Mouse (Mus musculus) spleen, postnatal 36 days (tissue): ENCODE measurements around the gene Itga9.
A peak's percentile ranks its signal among the peaks of the same experiment; 100 is the strongest.

Experiments
- DNase-seq, 2 experiments: peaks; one replicate each; pipeline ENCODE4 v3.0.0; 2022; ENCODE audit warnings: low spot score in 2 of 2, mixed read lengths in 1 of 2

Gene Itga9

GRCm38 (mm10) chr9:118607701-118608401 lies 1.4 kb downstream of the Itga9 start:
- no peak for DNase-seq

- DNase-seq: no peak
Observed at GRCm38 (mm10) chr9:118608556-118608955, 2.1 kb downstream of the Itga9 start.

GRCm38 (mm10) chr9:118610060-118610459 lies 3.6 kb downstream of the Itga9 start:
- no peak for DNase-seq

- no peak for DNase-seq
Observed at GRCm38 (mm10) chr9:118611111-118611541, 4.6 kb downstream of the Itga9 start.

DNA sequence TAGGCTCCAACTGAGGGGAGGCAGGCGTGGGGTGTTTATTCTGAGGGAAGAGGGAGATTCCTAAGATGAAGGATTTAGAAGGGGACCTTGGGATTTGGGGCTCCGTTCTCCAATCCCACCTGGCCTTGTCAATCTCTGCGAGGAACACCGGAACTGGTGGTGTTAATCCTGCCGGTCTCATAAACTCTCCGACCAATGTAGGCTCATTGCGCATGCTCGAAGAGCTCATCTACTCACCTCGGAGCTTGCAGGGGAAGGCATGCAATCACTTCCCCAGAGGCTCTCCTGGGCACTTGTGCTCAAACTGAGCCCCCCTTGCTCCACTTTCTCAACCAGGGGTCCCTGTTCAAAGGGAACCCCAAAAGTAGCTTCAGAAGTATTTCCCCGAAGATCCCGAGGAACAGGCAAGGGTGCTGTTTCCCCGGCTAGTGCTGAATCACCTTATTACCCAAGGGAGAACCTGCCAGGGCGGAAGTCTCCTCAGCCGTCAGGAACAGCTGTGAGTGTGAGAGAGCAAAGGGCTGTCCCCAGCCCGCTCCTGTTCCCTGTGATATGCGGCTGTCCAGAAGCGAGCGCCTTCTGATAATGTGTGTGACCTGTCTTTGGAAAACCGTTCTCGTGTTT lies 5.6 kb downstream of the Itga9 start:
- DNase-seq: peak; percentile 29 to 37

DNA sequence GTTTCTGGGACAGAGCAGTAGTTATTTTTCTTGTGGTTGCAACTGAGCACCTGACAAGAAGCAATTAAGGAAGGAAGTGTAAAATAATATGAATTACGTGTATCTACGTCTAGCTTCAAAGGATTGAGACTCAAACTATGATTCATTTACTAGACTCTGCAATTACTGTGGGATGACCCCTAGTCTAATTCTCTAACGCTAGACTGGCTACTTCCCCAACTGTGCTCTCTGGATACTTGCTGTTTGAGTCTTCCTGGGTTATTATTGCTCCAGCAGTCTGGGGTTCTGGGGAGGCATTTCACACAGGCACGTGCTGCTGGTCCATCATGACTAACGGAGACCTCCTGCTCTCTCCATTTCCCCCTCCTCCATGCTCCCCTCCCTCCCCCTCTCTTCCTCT lies 10.7 kb downstream of the Itga9 start:
- no peak for DNase-seq

DNA sequence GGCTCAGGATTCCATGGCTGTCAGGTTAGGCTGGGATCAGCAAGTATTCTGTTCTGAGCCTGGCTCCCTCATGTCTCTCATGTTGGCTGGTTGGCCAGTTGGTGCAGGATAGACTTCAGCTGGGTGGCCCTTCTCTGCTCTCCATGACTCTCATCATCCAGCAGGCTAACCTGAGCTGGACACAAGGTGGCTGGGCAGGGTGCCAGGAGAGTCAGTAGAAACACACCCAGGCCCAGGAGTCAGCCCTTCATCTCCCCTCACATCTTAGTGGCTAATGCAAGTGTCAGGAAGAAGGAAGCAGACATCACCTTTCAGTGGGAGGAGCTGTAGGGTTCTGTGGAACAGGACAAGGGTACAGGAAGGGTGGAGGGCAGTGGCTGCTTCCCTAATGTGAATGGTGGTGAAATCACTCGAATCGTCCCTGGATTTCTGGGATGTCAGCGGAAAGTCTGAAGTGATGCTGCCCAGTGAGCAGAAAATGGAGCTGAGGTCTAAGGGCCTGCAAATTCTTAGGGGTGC lies 12.3 kb downstream of the Itga9 start:
- no peak for DNase-seq

DNA sequence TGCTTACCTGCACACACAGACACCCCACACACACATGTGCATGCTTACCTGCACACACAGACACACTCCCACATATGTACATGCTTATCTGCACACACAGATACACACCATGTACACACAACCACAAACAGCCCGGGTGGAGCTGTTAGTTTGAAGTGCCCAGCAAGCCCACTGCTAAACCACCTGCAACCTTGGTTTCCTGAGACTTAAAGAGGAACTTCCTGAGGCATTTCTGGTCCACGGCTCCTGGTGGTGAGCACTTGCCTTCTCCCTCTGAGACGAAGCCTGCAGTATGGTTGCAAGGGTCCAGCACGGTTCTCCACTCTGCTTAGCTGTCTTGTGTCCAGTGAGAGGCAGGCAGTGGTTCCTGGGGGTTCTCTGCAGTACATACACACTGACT lies 14.3 kb downstream of the Itga9 start:
- no peak for DNase-seq

- no peak for DNase-seq
Observed at GRCm38 (mm10) chr9:118621691-118622090, 15.2 kb downstream of the Itga9 start.

DNA sequence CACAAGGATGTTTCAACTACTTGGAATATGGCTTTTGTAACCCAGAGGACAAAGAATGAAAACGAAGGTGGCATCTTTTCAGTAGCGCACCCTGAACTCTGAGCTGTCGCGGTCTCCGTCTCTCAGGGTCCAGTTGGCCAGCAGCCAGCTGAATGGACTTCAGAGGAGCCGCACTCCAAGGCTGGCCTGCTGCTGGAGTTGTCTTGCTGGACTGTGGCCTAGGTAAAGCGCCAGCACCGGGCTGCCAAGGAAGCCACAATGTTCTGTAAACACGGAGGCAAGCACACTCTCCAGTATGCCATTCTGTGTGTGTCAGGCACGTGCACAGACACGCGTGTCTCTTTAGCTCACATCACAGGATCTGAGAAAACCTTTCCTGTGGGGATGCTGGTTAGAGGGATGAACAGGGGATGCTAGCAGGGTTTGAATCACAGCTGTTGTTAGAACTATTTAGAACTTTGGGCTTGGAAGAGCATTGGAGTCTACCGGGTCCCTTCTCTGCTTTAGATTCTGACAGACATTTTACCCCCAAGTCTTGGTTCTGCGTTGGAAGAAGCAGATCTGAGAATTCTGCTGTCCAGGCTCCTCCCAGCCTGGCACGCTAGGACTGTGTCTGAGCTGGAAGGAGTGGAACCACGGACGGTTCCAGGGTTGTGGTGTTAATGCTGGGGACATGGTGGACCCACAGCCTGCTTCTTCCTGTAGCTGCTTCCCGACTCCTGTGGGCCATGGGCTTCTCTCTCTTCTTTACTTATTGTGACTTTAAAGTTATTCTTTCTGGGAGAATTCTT lies 16.1 kb downstream of the Itga9 start:
- no peak for DNase-seq

GRCm38 (mm10) chr9:118623483-118623882 lies 17.0 kb downstream of the Itga9 start:
- DNase-seq: no peak

DNA sequence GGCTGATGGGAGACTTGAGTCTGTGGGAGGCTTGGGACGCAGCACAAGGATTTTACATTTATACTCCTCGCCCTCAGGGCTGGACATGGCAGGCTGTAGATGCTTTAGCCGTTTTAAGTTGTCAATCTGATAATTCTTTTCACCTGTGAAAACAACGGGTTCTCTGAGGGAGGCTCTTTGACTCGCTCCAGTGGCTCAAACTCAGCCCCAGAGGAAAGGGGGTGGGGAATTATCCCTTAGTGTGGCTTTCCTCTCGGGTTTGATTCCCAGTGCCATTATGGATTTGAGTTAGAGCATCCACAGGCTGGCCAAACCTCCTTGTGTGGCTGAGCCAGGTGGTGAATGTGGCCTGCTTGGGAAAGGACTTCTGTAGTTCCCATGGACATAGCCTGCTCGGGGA lies 17.7 kb downstream of the Itga9 start:
- no peak for DNase-seq

DNA sequence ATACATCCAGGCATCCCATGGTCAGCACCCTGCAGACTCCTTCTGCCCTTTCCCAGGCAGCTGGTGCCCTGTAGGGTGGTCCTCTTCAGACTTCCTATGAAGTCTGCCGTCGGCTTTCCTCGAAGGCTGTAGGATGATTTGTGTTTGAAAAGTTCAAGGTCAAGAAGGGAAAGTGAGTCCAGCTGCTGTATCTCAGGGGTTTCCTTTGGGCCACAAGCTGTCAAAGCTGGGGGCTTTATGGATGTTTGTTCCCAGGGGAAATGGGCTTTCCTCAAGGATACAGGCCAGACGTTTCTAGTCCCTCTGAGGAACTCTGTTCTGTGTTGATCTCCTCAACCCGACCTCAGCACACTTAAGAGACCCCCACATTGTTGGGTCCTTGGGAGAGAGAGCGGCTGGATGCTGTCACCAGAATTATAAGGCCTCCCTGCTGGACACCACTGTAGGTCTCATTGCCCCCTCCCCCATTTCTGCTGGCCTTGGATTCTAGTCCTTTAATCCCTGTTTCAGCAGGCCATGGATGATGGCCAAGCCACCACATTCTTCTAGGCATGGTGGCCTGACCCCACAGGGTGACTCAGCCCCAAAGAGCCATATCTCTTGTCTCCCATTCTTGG lies 23.4 kb downstream of the Itga9 start:
- DNase-seq: no peak

DNA sequence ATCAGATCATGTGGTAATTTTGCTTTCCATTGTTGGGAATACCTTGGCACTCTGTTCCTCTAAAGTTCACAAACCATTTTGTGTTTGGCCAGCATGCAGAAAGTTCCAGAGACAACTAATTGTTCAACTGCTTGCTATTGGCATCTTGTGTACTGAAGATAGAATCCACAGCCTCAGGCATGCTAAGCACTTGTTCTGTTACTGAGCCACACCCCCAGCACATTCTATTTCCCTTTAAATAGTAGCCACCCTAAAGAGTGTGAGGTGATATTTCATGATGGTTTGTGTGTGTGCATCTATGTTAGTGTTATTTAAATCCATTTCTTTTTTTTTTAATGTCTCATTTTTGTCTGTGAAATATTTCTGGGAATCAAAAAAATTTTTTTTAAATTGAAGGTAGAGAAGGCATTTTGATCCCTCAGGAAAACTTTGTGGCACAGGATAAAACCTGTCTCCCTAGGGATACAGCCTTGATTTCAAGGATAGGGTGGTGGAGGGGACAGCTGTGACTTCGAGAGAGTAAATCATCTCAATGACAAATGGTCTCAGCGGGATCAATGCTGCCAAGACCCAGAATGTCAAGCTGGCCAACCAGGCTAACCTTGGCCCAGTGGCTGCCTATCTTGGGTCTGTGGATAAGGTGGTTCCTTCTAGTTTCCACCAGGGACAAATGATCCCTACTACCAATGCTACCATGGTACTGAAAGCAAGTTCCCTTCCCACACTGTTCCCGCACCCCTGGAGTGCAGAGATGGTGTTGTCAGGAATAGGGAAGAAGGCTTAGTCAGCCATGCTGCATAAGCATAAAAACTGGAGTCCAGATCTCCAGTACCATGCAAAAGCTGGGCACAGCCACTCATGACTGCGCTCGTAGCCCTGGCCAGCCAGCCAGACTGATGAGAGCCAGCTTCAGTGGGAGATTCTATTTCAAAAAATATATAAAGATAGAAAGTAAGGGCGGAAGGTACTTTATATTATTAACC lies 25.6 kb downstream of the Itga9 start:
- no peak for DNase-seq

DNA sequence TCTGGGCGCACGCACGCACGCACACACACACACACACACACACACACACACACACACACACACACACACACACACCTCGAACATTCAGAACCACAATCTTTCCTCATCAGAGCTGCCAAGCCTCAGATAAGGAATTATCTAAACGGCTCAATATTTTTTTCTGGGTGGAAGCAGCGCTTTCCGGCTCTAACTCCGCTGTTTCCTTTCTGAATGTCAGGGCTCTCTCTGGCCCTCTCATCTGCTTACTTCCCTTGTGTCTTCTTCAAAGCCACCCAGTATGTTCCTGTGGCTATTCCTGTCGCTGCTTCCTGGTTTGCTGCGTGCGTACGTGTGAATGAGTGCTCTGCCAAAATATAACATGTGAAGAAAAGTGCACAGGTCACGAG lies 26.3 kb downstream of the Itga9 start:
- no peak for DNase-seq

DNA sequence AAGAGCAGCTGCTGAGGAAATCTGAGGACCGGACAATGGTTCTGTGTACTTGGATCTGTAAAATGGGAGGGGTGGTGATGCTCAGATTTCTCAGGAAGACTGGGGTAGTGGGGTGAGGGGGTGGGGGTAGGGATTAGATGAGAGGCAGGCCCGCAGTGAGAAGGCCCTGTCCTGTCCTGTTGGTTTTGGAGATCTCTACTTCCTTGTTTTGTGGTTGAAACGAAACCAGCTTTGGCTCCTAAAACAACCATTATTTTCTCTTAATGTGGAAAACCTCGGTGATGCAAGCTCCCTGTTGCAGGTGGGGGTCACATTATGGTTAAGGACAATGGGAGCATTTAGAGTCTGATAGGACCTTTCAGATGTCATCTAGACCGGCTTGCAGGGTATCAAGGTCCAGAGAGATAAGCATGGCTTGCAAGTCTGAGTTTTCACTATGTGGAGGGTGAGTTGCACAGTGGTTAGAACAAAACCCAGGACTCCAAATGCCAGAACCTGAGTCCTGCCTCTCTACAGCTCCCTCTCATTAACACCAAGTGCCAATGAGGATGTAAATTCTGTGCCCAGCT lies 32.2 kb downstream of the Itga9 start:
- DNase-seq: no peak

DNA sequence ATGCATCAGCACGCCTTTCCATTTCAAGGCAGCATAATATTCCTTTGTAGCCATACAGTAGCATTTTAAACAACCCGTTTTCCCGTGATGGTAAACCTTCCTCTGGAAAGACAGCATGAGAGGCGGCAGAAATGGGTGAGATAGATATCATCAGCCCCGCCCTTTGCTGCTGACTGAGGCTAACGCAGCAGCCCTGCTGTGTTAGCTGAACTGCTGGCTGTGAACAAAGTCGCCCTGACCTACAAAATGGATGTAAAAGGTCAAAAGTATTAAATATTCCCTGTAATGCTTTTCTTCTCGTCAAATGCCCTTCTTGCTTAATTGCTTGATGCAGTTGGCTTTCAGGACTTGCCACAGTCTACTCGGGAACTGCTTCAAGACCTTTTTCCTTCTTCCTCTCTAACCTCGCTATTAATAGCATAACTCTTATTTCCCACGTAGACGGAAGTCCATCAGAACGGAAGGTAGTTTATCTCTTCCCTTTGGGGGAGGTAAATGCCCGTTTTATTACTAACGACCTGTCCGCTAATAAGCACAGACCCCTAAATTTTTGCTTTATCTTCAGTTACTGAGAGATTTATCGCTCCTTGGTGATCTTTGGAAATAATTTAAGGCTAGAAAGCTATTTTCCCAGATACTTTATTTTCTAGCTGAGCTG lies 39.3 kb downstream of the Itga9 start:
- no peak for DNase-seq

DNA sequence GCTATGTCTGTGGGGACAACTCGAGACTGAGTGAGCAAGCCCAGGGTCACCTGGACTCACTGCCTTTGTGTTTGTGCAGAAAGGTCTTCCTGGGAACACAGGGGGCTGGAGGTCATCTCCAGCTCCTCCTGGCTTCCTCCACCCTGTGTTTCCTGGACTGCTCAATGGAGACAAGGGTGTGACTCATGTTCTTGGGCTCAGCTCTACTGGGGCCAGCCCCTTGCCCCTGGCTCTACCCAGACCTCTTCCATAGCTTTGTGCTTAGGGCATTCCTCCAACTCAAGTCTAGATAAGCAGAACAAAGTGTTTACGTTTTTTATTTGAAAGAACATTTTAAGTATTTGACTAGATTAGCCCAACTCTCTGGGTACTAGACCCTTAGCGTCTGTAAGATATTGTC lies 41.0 kb downstream of the Itga9 start:
- DNase-seq: no peak

- DNase-seq: no peak
Observed at GRCm38 (mm10) chr9:118650976-118651375, 44.5 kb downstream of the Itga9 start.

DNA sequence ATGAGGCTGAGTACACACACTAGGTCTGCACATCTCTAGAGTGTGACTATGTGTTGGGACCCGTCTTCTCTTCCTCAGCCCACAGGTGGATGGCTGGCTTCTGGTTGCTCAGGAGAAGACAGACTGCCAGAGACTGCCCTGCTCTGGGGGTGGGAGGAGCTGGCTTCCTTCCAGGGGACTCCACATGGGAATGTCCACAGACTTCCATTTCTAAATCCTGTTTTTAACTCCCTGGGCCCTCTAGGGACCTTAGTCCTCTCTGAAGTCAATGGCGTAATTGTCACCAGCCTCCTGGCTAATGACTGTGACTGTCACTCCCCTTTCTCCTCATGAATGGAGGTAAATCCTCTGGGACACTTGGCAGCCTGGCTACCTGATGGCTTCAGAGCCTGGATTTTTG lies 45.4 kb downstream of the Itga9 start:
- DNase-seq: no peak
